Mouse (Mus musculus) lung, adult 2 months (tissue): ENCODE measurements around the gene Mrpl55. TPM values are rescaled to one million over a fixed set of nuclear protein-coding genes. Genes with fewer than 3 reads are reported as not detected.

Experiments
- DNase-seq: peaks from one replicate; pipeline ENCODE4 v3.0.0; 2022
- H3K4me1 ChIP-seq: fragments of 200-500 bp; 2 replicates; pipeline ENCODE4 v1.6.1; 2011; ENCODE audit warnings: low read length; ENCODE audit not compliant: control insufficient read depth, insufficient read depth
- H3K4me3 ChIP-seq: fragments of 200-500 bp; replicated peaks from 2 replicates; pipeline ENCODE3; 2011; ENCODE audit warnings: low read depth, mild to moderate bottlenecking, control low read depth, low read length; ENCODE audit errors: extremely low read depth
- CTCF ChIP-seq: fragments of 200-500 bp; IDR thresholded peaks from 2 replicates; pipeline ENCODE4 v1.5.1; 2011; ENCODE audit warnings: mild to moderate bottlenecking, low read length, control low read depth; ENCODE audit not compliant: insufficient read depth
- POLR2A ChIP-seq: fragments of 200-500 bp; IDR thresholded peaks from 2 replicates; pipeline ENCODE4 v1.6.1; 2011; ENCODE audit warnings: low read depth, mild to moderate bottlenecking, control low read depth, low read length, borderline replicate concordance; ENCODE audit errors: extremely low read depth
- WGBS: fragments of 180-500 bp; shearing (Covaris S2); methylation state at CpG from one replicate; pipeline ENCODE4 v1.1.7; 2018; 5-methylcytosine and 5-hydroxymethylcytosine counted together
- polyA plus RNA-seq: library from polyadenylated mRNA; depleted of rRNA; stranded (reverse); fragments of >200 nt; gene quantifications from 2 replicates; pipeline ENCODE4 v1.2.3, GENCODE M21; 2012

The Mrpl55 gene
- polyA plus RNA-seq, 1 experiment: 26.0 TPM

- peaks cover 38% of the 10 kb centered on the region for H3K4me1 ChIP-seq
- no peak for DNase-seq
- H3K4me3 ChIP-seq: peak overlapping the region; percentile 86
- no peak for TF ChIP-seq CTCF
- TF ChIP-seq POLR2A: no peak
- WGBS: under 1% methylated on average over 21 of the region's 21 CpGs
Measured at GRCm38 (mm10) chr11:59226787-59227603, 24.7 kb downstream of the Mrpl55 start.

GRCm38 (mm10) chr11:59227604-59228121 is 25.4 kb downstream of the Mrpl55 start:
- WGBS: under 1% methylated on average over 45 of the region's 51 CpGs
- Histone ChIP-seq H3K4me1 (peaks cover 34% of the 10 kb centered on the region), H3K4me3 (peak overlapping the region; percentile 86)
- no peak for DNase-seq
- TF ChIP-seq CTCF (no peak), POLR2A (no peak)

GRCm38 (mm10) chr11:59228122-59228953 is 26.1 kb downstream of the Mrpl55 start, which contains the start of gene Arf1:
TSS of gene Arf1 (minus strand) at chr11:59228270.
- peak; percentile 97 for DNase-seq
- Histone ChIP-seq H3K4me1 (peaks cover 31% of the 10 kb centered on the region), H3K4me3 (peak within 1 kb of the TSS; percentile 86)
- TF ChIP-seq CTCF (0 out of 2 replicates have a peak, but pooled peaks have one; percentile 4), POLR2A (peak; percentile 78)
- 5% methylated on average over 59 of the region's 59 CpGs for WGBS

GRCm38 (mm10) chr11:59230144-59230760 is 28.0 kb downstream of the Mrpl55 start:
- TF ChIP-seq POLR2A: no peak
- peak; percentile 84 for TF ChIP-seq CTCF
- 12% methylated on average over 7 of the region's 7 CpGs for WGBS
- peak; percentile 76 for DNase-seq
- peaks cover 15% of the 10 kb centered on the region for H3K4me1 ChIP-seq
- no peak overlapping the region for H3K4me3 ChIP-seq

- 62% methylated on average over 2 of the region's 2 CpGs for WGBS
- TF ChIP-seq CTCF: no peak
- no peak for TF ChIP-seq POLR2A
- peaks cover 4% of the 10 kb centered on the region; the same call in 1 of the 2 replicates for H3K4me1 ChIP-seq
- DNase-seq: no peak
- H3K4me3 ChIP-seq: no peak overlapping the region
Measured at GRCm38 (mm10) chr11:59232797-59233196, 30.5 kb downstream of the Mrpl55 start.

- 7% methylated on average over 15 of the region's 15 CpGs for WGBS
- peaks cover 3% of the 10 kb centered on the region for H3K4me1 ChIP-seq
- DNase-seq: peak; percentile 78
- TF ChIP-seq CTCF (peak; percentile 47), POLR2A (no peak)
- H3K4me3 ChIP-seq: no peak overlapping the region
Measured at GRCm38 (mm10) chr11:59238525-59239427, 36.5 kb downstream of the Mrpl55 start.

- TF ChIP-seq POLR2A: no peak
- no peak for TF ChIP-seq CTCF
- DNase-seq: no peak
- WGBS: 61% methylated on average over 4 of the region's 4 CpGs
- H3K4me3 ChIP-seq: no peak overlapping the region
- peaks cover 3% of the 10 kb centered on the region for H3K4me1 ChIP-seq
Measured at GRCm38 (mm10) chr11:59239428-59239785, 37.1 kb downstream of the Mrpl55 start.

GRCm38 (mm10) chr11:59239796-59240195 is 37.5 kb downstream of the Mrpl55 start:
- WGBS: 77% methylated on average over 4 of the region's 4 CpGs
- no peak for DNase-seq
- TF ChIP-seq POLR2A (no peak), CTCF (no peak)
- Histone ChIP-seq H3K4me1 (peaks cover 3% of the 10 kb centered on the region), H3K4me3 (no peak overlapping the region)

GRCm38 (mm10) chr11:59241841-59242240 is 39.6 kb downstream of the Mrpl55 start:
- H3K4me1 ChIP-seq: peaks cover 3% of the 10 kb centered on the region
- TF ChIP-seq CTCF (no peak), POLR2A (no peak)
- WGBS: 29% methylated on average over 3 of the region's 3 CpGs
- no peak for DNase-seq
- H3K4me3 ChIP-seq: no peak overlapping the region
